ENCODE assay signal across 12 mouse cellular contexts in genomic region chr16:77402711-77403280, GRCm38 (mm10).
DNase-seq lines count a peak whose midpoint lies in the region; ATAC-seq and TF ChIP-seq lines count a peak whose summit lies in the region.
"Had no signal": no experiment of that assay in that cellular context is flagged by ENCODE, and none has a peak within 500 bp of the region (broad histone marks: within the 10 kb centered on the region; RNA-seq: fewer than 3 reads in every experiment).

No protein-coding gene starts in this region.

- H3K27ac ChIP-seq in layer of hippocampus, adult 2 months, result peak overlapping the region; percentile 91
- H3K27ac ChIP-seq in forebrain, embryonic 10.5 days, result peak overlapping the region; percentile 90
- peak overlapping the region; percentile 78 for H3K27ac ChIP-seq in hindbrain, embryonic 13.5 days
- H3K27ac ChIP-seq in neural tube, embryonic 12.5 days, result no peak overlapping the region
- no peak overlapping the region for H3K27ac ChIP-seq in kidney, embryonic 15.5 days
- no peak overlapping the region for H3K27ac ChIP-seq in heart, embryonic 10.5 days

- H3K36me3 ChIP-seq in forebrain, embryonic 10.5 days (replicated peaks), result no peaks in the 10 kb centered on the region
- H3K36me3 ChIP-seq in hindbrain, embryonic 13.5 days, result no peaks in the 10 kb centered on the region
- no peaks in the 10 kb centered on the region for H3K36me3 ChIP-seq in neural tube, embryonic 12.5 days
- H3K36me3 ChIP-seq in kidney, embryonic 15.5 days, result no peaks in the 10 kb centered on the region
- no peaks in the 10 kb centered on the region for H3K36me3 ChIP-seq in heart, embryonic 10.5 days

- no peak overlapping the region for H3K9ac ChIP-seq in hindbrain, embryonic 13.5 days
- no peak overlapping the region for H3K9ac ChIP-seq in neural tube, embryonic 12.5 days
- no peak overlapping the region for H3K9ac ChIP-seq in kidney, embryonic 15.5 days

- peak overlapping the region; percentile 32 for H3K4me3 ChIP-seq in layer of hippocampus, adult 2 months
- H3K4me3 ChIP-seq in forebrain, embryonic 10.5 days, result no peak overlapping the region
- H3K4me3 ChIP-seq in hindbrain, embryonic 13.5 days, result no peak overlapping the region
- no peak overlapping the region for H3K4me3 ChIP-seq in neural tube, embryonic 12.5 days
- H3K4me3 ChIP-seq in kidney, embryonic 15.5 days (replicated peaks), result no peak overlapping the region
- H3K4me3 ChIP-seq in heart, embryonic 10.5 days, result no peak overlapping the region

- ATAC-seq in hindbrain, embryonic 13.5 days (ENCODE audit: low FRiP score), result no peak
- ATAC-seq in neural tube, embryonic 12.5 days (ENCODE audit: low FRiP score, low read depth), result no peak
- ATAC-seq in kidney, embryonic 15.5 days (replicated peaks; ENCODE audit: low FRiP score), result no peak

- DNase-seq in layer of hippocampus, adult 2 months (ENCODE audit: low spot score in 2 of 2), result no peak
- no peak for DNase-seq in layer of hippocampus, postnatal 14 days (ENCODE audit: low spot score in 2 of 2)
- DNase-seq in forebrain, embryonic 10.5 days (ENCODE audit: extremely low spot score, low spot score), result no peak
- DNase-seq in thymus, postnatal 0 days (ENCODE audit: low spot score), result no peak
- no peak for DNase-seq in heart, embryonic 10.5 days (ENCODE audit: low spot score)
- DNase-seq: cerebellum, adult 11-12 months; kidney, adult 9 months; layer of hippocampus, postnatal 36 days had no signal

- no peak for TF ChIP-seq CTCF in layer of hippocampus, adult 2 months (conservative IDR thresholded peaks at IDR 0.05)

- H3K4me2 ChIP-seq in hindbrain, embryonic 13.5 days, result peak overlapping the region; percentile 28
- H3K4me2 ChIP-seq in neural tube, embryonic 12.5 days (replicated peaks), result peak overlapping the region; percentile 21; the same call in 1 of the 2 replicates
- no peak overlapping the region for H3K4me2 ChIP-seq in kidney, embryonic 15.5 days
- H3K4me2 ChIP-seq: liver, embryonic 11.5 days had no signal

- peaks cover 94% of the 10 kb centered on the region for H3K4me1 ChIP-seq in forebrain, embryonic 10.5 days
- peaks cover 65% of the 10 kb centered on the region for H3K4me1 ChIP-seq in hindbrain, embryonic 13.5 days (replicated peaks)
- peaks cover 59% of the 10 kb centered on the region for H3K4me1 ChIP-seq in neural tube, embryonic 12.5 days
- peaks cover 25% of the 10 kb centered on the region for H3K4me1 ChIP-seq in kidney, embryonic 15.5 days
- peaks cover 11% of the 10 kb centered on the region for H3K4me1 ChIP-seq in heart, embryonic 10.5 days

- H3K27me3 ChIP-seq in forebrain, embryonic 10.5 days (ENCODE audit: poor library complexity, severe bottlenecking), result no peaks in the 10 kb centered on the region
- no peaks in the 10 kb centered on the region for H3K27me3 ChIP-seq in hindbrain, embryonic 13.5 days
- no peaks in the 10 kb centered on the region for H3K27me3 ChIP-seq in neural tube, embryonic 12.5 days (replicated peaks)
- no peaks in the 10 kb centered on the region for H3K27me3 ChIP-seq in kidney, embryonic 15.5 days
- no peaks in the 10 kb centered on the region for H3K27me3 ChIP-seq in heart, embryonic 10.5 days (ENCODE audit: insufficient read depth, poor library complexity, severe bottlenecking)

- no peaks in the 10 kb centered on the region for H3K9me3 ChIP-seq in forebrain, embryonic 10.5 days
- H3K9me3 ChIP-seq in hindbrain, embryonic 13.5 days, result no peaks in the 10 kb centered on the region
- H3K9me3 ChIP-seq in neural tube, embryonic 12.5 days, result no peaks in the 10 kb centered on the region
- no peaks in the 10 kb centered on the region for H3K9me3 ChIP-seq in kidney, embryonic 15.5 days (replicated peaks)
- no peaks in the 10 kb centered on the region for H3K9me3 ChIP-seq in heart, embryonic 10.5 days

- WGBS in forebrain, embryonic 10.5 days, result 51% methylated on average over 7 of the region's 7 CpGs
- 41% methylated on average over 7 of the region's 7 CpGs for WGBS in hindbrain, embryonic 13.5 days
- 40% methylated on average over 7 of the region's 7 CpGs for WGBS in neural tube, embryonic 12.5 days
- 69% methylated on average over 7 of the region's 7 CpGs for WGBS in kidney, embryonic 15.5 days
- 84% methylated on average over 7 of the region's 7 CpGs for WGBS in heart, embryonic 10.5 days

Comparison
In these comparisons a context has a peak if more than half of its experiments do, and no peak if none do; other contexts are left out.
1. H3K27ac ChIP-seq: peak in layer of hippocampus, adult 2 months (single experiment), forebrain, embryonic 10.5 days (single experiment) and hindbrain, embryonic 13.5 days (single experiment); none in neural tube, embryonic 12.5 days (single experiment), kidney, embryonic 15.5 days (single experiment) and heart, embryonic 10.5 days (single experiment).